Mouse (Mus musculus) fat pad, adult 2 months (tissue): ENCODE measurements around the gene Ptprb.

Experiments
- DNase-seq: peaks from one replicate; pipeline ENCODE4 v3.0.0-alpha.2; 2011; ENCODE audit warnings: low read depth, low spot score; ENCODE audit errors: extremely low read depth

The Ptprb gene

DNA sequence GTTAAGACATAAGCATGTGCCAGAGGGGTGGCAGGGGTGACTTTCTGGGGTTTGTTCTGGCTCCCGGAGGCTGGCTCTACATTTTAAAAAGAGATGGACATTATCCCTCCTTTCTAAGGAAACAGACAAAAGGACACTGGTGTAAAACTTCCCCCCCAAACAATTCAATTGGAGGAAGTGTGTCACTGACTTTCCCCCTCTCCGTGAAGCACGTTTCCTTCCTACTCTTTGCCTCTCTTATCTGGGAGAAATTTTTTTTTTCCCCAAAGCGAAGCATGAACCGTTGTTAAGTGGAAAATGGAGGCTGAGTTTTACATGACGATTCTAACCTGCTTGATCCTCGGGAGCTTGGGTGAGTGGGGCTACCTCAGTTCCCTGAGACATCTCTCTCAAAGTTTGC is at the start of gene Ptprb:
Gene Ptprb (plus strand): TSS at position 244 of the 400 bp plus-strand sequence.
- no peak for DNase-seq

DNA sequence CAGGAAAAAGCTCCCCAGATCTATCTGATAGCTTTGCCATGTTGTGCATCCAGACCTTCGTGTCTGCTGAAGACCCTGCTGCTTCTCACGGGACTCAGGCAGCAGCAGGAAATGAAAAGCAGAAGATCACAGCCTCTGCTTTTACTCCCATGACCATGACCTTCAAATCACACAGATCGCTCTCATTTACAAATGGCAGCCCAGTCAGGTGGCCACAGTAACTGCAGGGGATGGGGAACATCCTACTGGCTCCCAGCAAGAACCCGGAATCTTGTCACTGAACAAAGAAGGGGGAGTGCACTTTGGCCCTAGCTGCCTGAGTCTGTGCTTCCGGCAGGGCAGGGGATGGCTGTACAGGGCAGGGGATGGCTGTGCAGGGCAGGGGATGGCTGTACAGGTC is 40.0 kb upstream of the Ptprb start:
- DNase-seq, result no peak

DNA sequence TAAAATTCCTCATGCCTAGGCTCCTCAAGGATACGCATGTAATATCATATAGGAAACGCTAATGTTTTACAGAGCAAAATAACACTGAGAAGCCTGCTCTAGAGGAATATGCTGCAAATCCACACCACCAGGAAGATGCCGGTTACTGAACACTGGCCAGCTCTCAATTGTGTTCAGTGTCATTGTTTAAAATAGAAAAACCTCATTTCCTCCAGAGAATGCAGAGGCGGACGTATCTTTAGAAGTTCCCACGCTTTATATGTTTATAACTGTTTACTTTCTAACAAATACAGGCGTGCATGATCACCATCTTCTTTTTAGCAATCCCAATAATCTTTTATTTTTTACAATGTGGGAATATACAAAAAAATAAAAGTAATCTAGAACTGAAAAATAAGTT is 33.1 kb upstream of the Ptprb start:
- no peak for DNase-seq

DNA sequence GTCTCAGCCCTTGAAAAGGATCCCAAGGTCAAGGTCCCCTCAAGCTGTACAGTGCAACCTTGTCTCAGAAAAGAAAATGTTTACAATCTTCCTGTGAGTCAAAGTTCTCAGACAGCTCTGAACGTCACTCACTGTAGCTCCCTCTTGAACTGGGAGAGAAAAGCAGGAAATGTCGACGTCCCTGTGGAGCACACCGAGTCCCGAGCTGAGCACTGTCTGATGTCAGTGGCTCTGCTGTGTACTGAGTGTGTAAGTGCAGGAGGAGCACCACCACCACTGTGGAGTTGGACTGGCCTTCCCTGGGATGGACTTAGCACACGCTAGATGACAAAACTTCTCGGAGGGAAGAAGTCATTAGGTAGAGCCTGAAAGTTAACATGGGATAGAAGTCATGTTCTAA is 31.9 kb upstream of the Ptprb start:
- no peak for DNase-seq

DNA sequence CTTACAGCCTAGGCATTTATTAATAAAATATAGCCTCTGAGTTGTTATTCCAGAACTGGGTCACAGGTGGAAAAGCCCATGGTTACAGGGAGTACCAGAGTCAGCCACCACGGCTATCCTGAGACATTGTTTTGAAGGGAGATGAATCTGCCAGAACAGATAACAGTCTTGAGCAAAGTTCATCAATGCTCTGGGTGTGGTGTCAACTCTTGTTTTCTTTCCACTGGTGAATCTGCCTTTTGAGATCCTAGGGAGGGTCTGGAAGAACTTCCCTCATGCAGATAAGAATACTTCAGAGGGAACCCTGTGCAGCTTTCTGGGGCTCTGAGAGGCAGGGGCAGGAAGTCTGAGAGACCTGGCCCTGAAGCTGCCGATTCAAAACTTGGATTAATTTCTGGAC is 29.7 kb upstream of the Ptprb start:
- DNase-seq, result no peak

DNA sequence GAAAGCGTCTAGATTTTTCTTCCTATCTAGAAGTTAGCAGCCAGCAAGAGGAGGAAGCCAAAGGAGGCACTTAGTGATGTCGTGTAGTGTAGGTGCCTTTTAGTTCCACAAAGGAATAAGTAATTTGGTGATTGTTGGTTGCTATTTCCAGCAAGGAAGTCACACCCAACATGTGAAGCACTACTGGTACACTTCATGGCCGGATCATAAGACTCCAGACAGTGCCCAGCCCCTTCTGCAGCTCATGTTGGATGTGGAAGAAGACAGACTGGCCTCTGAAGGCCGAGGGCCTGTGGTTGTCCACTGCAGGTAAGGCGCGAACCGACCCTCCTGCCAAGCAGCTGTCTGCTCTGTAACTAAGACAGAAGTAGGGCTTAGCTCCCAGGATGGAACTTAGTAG is 22.7 kb upstream of the Ptprb start:
- no peak for DNase-seq

DNA sequence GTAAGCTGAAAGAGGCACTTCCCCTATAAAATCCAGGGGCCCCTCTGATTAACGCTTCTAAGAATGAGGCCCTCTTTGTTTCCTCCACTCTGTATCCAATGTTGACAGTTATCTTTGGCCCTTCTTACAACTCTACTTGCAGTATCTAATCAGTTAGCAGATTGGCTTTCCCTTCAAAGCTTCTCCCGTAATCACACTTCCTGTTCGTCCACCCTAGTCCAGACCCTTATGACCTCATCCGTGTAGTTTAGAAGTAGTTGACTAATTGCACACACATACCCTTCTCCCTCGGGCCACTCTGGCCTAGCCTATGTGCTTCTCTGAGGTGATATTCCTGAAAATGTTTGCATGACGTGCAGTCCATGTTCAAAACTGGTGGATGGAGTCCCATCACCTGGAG is 21.4 kb upstream of the Ptprb start:
- no peak for DNase-seq

DNA sequence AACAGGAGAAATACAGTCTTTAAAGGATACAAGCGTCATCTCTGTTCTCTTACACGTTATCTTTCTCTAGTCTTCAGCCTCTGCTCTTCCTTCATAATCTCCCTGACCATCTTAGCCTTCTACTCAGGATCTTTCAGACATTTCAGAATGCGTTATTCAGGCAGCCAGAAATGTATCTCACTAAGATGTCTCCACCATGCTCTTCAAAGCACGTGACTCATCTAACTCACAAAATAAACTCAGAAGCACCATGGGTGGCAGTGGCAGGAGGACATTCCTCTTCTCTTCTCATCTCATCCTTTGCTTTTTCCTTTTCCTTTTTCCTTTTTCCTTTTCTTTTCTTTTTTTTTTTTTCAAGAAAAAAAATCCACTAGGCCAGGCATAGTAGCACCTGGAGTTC is 16.0 kb upstream of the Ptprb start:
- no peak for DNase-seq

DNA sequence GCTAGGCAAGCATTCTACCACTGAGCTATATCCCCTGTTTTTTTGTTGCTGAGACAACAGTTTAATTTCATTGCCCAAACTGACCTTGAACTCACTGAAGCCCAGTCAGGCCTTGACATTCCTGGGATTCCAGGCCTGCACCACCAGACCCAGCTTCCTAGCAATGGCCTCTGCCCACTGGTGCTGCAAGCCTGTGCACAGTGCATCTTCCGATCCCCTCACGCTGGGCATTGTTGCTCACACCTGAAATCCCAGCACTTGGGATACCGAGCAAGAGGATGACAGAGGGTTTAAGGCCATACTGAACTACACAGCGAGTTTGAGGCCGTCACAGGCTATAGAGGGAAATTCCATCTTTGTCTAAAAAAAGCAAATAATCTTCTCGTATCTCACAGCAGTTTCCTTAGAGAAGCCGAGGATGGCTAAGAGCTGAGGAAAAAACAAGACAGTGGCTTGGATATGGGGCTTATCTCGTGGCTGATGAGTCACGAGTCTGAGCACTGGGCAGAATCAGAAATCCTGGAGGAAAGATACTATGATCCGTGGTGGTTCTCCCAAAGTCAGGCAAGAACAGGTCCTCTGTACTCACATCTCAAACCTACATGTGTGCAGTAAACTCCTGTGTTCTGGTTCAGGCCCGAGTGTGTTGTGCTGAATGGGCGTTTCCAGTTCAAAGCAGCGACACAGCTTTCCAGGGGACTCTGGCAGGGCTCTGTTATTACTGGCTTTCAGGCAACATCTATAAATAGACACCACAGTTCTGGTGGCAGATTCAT is 14.5 kb upstream of the Ptprb start:
- no peak for DNase-seq

DNA sequence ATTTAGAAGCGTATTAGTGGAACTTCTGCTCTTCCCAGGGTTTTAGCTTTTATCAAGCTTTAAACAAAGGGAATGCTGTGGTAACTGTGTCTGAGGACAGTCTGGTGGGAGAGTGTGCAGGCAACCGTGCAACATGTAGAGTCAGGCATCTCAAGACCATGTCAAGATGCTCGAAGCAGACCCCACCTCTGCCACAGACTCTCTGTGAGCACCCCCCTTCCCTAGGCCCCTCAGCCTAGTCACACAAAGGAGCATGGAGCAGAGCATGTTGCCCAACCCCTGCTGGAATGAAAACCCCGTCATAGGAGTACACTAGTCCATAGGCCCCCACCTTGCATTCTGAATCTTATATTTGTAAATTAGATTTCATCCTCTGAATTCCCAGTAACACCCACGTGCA is 13.8 kb upstream of the Ptprb start:
- no peak for DNase-seq

DNA sequence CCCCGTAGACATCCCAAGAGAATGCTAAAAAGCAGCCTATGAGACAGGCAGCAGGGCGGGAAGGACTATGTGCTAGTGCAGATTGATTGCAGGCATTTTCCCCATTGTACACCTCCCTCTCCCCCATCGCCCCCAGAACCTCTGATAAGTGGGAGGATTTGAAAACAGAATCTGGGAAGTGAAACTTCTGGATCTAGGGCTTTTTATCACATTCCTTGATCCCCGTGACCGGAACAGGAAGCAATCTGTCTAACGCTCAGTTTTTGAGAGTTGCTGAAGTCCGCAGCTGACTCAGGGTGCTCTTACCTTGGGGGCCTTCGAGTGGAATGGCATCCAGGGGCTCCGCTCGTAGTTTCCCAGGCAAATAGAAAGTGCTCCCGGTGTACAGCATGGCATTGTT is 10.8 kb upstream of the Ptprb start:
- no peak for DNase-seq

DNA sequence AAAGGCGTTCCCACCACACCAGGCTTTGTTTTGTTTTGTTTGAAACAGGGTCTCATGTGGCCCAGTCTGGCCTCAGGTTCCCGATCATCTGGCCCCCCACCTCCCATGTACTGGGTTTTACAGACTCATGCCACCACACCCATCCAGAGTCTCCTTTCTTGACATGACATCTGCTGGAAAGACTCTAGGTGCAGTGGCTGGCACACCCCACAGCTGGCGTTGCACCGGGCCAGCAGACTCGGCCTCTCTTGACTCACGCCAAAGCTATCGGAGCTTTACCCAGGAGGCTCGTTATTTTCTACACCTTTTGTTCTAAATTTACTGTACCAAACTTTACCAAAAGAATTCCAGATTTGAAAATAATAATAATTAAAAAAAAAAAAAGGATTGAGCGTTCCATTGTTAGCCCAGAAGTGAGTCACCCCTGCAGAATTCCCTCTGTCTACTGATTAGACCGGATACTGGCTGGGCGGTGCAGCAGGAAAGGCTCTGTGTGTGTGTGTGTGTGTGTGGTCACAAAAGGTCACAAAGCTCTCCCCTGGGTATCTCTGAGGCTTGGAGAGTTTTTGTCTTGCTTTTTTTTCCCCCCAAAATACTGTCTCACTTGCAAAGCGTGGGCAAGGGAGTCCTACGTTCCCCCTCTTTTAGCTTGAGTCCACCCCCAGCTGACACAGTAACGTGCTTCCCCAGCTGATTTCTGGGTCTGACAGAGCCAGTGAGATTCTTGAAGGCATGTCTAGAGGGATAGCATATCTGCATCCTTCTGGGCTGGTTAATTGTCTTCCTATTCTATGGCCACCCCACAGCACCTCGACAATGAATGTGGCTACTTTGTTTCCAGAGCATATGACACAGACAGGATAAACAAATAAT is 8.5 kb upstream of the Ptprb start:
- no peak for DNase-seq

DNA sequence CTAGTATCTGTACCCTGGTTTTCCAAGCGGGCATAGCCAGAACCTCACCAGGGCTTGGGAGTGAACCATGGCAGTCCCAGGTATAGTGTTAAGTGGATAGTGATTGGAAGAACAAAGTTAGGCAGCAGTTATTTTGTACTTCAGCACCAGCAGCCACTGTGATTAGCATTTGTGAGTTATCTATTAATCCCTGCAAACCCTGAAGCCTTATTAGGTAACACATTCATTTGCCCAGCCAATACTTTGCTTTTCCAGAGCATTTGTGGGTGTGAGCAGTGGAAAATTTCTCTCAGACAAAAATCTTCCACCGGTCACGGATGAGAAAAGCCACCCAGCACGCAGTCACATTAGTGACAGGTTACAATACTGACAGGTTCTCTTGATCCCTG is 7.9 kb upstream of the Ptprb start:
- no peak for DNase-seq

DNA sequence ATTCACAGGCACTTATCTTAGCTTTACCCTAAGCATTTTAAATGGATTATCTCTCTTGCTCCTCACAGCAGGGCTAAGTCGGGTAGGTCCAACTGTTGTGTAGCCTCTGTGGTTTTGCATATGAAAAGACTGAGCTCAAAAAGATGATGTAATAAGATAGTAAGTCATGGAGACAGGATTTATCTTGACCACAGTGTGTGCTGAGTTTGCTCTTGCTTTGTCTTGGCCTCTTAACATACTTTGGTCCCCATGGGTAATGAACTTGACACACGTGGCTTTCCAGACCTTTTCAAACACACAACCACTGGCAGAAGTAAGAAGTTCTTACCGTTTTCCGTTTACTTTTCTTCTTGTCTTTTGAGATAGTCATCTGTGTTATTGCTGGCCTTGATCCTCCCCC is 7.0 kb upstream of the Ptprb start:
- DNase-seq, result no peak

DNA sequence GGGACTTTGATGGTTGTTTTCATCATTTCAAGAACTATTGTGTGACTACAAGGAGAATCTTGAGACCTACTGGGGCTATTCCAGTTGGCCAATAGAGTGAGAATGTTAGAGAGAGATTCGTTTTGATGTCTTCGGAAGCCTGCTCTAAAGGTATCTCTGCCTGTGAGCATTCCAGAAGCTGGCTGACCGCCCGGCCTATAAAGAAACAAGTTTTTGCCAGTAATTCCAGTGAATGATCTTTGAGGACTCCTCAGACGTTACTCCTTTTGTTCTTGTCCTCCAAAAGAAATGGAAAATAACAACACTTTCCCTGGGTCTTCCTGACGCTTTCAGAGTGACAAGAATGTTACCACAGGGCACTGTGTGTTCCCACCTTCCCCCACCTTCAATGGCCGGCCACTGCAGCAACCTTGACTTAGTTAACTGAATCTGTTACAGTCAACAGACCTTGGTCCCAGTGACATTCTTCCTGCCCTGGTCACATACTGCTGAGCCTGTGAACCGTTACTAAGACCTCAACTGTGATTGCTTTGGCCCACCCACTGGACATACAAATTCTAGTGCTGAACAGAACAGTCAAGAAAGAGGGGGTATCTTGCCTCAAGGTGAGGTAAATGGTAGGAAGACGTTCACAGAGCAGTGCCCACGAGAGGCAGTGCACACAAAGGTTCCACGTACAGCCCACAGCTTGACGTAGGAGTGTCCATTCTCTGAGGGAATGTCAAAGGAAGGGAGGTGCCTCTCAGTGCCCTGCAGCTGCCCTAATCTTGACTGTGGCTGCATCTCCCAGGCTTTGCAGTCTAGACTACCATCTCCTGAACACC is 4.5 kb upstream of the Ptprb start:
- DNase-seq, result no peak

DNA sequence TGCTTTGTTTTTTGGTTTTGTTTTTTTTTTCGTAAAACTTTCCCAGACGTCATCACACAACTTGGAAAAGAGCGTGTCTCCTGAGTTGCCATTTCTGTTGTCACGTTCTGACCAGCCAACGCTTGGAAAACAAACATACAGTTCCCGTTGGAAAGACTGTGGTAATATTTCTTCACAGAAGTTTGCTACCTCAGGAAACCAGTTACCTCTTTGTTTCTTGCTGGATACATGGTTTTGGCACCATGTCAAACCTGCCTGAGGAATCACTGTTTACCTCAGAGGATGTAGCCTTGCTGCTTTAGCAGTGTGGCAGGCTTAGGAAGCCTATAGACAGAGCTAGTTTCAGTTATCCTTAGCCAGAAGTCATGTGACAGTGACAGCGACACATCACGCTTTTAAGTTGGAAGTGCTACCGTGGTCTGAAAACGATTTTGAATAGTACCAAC is 3.8 kb upstream of the Ptprb start:
- no peak for DNase-seq

DNA sequence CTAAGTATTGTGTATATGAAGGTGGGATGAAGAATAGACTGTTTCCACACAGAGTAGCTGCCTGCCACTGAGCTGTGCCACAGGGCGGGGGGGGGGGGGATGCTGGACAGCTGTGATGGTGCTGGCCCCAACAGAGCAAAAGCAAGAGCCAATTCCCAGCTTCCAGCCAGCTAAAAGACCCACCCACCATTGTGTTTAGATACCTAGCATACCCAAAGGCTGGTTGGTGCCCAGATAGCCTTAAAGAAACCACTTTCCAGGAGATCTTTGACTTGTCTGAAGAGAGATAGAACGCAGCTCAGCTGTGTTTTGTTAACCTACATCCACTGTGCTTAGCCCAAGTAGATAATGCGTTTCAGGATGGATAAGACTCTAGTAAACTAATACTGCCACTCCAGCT is 3.2 kb upstream of the Ptprb start:
- no peak for DNase-seq

DNA sequence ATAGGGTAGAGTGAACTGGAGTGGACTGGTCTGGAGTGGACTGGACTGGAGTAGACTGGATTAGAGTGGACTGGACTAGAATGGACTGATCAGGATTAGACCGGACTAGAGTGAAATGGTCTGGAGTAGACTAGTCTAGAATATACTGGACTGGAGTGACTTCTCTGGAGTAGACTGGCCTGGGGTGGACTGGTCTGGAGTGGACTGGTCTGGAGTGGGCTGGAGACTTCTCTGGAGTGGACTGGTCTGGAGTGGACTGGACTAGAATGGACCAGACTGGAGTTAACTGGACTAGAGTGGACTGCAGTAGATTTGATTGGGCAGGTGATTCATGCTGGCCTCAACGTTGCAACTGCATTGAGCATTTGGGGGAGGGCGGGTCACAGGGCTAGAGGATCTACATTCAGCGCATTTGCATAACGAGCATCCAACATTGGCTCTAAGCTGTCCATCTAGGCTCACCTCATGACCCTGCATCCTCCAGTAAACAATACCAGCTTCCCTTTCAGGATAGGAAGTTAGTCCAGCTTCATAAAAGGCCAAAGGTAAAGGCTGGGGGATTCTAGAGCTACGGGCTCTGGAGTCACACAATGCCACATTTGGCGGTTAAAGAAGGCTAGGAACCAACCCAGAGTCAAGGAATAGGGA is 11.5 kb downstream of the Ptprb start:
- DNase-seq, result no peak

DNA sequence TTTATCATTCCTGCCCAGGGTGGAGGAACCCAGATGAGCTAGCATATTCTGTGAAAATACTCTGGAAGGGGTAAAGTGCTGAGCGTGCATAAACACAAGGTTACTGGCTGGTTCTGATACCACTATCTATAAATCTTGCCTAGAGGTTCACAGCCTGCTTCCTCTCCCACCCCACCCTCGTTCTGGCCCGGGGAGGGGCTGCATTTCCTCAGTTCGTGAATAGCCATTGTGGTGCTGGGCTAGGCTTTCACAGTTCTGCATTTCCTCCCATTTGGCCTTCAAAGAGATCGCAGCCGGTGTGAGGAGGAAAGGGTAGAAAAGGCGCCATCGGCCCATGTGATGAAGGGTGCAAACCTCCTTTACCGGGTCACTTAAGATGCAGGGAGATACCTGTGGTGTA is 12.8 kb downstream of the Ptprb start:
- DNase-seq, result no peak

DNA sequence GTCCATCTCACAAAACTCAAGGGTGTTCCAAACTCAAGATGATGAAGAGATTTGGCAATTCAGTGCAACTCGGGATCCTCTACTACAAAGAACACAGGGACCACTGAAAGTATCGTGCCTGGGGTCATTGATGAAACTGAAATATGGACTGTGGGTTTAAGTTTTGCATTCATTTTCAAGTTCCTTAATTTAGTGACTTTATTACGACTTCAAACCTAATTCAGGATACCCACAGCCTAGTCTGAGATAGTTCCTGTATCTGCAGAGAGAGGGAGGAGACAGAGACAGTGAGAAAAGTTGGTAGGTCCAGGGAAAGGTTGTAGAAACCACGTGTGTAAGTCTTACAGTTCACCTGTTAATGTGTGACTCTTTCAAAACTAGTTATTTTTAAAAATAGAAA is 15.2 kb downstream of the Ptprb start:
- DNase-seq, result no peak

DNA sequence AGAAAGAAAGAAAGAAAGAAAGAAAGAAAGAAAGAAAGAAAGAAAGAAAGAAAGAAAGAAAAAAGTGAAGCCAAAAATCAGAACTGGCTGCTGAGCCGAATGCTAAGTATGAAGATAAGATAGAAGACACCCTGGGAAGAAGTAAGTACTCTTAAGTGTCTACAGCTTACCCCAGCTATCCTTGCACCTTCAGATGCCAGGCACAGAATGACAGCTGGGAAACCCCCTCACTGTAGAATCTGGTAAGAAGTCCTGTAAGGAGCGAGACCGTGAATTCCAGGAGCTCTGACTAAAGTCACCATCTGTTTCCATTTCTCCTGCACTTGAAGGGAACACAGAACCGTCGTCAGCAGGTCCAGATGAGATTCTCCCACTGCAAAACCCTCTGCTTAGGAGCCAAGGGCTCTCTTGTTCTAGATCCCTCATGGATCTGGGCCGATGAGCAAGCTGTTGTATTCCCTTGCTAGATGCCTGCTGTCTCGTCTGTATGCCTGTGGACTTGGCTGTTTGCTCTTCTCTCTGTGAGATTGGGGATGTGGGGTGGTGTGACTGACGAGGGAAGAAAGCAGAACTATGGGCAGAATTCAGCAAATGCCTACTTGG is 15.9 kb downstream of the Ptprb start:
- DNase-seq, result no peak
